Mouse (Mus musculus) cerebellum, postnatal 25 days (tissue): Measurements from ENCODE around the gene Mypop.

Source experiments
- DNase-seq, 2 experiments: peaks; one replicate each; pipeline ENCODE4 v3.0.0; 2021; ENCODE audit warnings: mixed read lengths in 2 of 2

Gene Mypop

DNA sequence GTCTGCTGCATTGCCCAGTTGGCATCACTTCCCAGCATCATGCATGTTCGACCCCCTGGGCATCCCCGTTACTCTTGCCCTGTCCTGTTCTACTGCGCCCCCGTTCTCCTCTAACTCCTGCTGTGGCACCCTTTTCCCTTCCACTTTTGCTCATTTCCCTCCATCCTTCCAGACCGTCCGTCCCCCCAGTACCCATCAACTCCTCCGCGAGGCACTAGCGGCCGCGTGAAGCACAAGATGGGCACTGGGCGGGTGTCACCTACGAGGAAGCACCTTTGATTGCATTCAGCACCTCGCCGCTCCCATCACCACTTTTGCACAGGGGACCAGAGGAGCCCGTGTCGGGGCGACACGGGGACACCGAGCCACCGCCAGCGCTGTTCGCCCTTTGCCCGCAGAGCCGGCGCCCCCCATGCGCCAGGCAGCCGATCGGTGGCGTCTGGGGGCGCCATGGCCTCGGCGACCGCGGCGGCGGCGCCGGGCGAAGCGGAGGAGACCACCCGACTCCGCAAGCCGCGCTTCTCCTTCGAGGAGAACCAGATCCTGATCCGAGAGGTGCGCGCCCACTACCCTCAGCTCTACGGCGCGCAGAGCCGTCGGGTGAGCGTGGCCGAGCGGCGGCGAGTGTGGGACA, 732 bp downstream of the Mypop start:
- peak; percentile 67 for DNase-seq

DNA sequence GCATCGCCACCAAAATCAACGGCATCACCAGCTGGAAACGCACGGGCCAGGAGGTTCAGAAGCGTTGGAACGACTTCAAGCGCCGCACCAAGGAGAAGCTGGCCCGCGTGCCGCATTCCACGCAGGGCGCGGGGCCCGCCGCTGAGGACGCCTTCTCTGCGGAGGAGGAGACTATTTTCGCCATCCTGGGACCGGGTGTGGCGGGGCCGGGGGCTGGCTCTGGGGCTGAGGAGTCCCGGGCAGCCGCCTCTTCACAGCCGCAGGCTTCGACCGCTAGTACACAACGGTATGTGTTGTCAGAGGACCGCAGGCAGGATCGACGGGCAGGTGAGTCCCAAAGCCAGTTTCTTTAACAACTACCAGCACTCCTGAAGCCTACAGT, 1.2 kb downstream of the Mypop start:
- peak; percentile 64 to 74 for DNase-seq

DNA sequence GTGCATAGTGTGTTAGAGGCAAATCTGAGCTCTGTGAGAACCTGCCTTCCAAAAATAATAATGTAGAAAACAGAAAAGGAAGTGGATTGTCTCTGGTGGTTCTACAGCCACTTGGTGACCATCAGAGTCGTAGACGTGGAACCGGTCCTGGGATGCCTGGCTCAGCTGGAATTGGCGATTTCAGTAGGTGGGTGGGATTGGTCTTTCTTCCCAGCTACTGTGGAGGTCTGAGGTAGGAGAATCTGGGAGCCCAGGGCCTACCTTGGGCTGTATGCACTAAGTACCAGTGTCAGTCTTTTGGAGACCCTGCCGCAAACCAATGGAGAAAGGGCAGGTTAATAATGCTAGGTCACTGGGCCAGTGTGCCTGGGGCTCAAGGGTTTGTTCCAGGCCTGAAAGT, 2.0 kb downstream of the Mypop start:
- DNase-seq: no peak

DNA sequence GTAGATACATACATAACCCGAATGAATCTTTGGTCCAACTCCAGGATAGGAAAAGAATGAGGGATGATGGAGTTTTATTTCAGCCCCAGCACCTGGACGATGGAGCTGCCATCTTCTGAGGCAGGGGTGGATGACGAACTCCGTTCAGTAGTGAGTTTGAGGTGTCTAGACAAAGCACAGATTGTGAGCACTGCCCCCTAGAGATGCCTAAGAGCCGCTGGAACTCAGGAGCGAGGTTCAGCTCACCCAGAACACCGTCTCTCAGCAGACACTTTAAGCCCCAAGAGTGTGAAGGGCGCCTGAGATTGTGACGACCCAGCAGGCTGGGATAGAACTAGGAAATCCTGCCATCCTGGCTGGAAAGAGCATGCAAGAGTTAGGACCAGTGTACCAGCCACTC, 7.8 kb downstream of the Mypop start:
- DNase-seq: no peak

DNA sequence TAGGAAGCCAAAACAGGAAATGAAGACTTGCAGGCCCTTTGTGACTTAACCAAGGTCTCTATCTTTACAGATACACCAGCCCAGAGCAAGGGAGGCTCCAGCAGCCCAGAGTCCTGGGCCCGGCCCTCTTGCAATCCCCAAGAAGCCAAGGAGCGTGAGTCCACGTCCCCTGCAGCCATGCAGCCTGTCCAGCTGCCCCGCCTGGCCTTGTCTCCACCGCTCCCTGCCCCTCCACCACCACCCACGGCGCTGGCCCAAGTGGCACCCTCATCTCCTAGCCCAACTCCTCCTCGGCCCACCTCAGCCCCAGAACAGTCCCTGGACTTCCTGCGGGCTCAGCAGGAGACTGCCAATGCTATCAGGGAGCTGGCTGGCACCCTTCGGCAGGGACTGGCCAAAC, 9.4 kb downstream of the Mypop start:
- DNase-seq: no peak

DNA sequence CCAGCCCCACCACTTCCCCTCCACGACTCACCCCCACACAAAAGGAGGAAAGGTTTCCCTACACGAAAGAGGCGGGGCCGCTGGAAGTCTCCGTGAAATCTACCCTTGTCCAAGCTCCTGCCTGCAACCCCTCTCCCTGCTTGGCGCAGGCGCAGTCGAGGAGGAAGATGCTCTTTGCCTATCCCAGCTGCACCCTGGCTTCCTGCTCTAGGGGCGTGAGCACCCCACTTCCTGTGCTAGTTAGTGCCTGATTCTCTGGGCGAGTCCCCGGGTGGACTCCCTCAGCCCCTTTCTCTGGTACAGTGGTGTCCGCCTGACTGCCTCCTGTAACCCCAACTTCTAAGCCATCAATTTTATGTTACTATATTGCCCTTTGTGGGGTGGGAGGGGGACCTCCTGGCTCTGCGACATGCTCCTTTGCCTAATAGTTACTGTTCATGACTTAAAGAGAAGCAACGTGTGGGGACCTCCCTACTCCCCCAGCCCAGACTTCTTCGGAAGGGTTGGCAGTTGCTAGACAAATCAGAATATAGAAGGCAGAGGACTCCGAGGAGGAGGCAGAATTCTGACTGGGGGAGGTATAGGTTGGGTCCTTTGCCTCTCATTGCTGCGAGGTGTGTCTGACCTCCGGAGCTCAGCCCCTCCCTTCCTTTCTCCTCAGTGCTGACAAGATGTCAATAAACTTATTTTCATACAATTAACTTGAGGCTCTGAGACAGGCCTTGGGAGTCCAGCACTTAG, 10.2 kb downstream of the Mypop start:
- no peak for DNase-seq

DNA sequence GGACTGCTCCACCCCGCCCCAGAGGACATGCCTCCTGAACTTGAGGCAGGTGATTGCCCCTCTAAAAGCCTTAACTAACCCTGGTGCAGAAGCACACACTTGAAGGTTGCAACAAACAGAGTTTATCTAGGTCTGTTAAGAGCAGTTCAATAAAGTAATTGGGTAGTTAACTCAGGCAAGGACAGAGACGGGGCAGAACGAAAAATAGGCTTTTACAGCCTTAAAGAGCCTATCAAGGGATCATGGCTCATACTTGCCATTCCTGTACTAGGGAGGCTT, 10.7 kb downstream of the Mypop start:
- DNase-seq: no peak

DNA sequence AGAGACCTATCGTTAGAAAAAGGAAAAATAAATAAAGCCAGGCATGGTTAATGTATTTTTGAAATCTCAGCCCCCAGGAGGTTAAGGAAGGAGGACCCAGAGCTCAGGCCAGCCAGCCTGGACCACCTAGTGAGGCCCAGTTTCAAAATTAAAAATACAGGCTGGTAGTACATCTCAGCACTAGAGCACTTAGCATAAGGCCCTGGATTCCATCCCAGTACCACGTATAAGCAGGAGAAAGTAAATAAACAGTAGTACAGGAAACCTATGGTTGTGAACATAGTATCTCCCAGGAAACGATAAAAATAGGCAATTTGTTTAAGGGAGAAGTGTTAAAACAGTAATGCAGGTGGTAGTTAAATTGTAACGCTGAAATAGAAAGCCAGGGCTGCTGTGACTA, 11.1 kb downstream of the Mypop start:
- DNase-seq: no peak

DNA sequence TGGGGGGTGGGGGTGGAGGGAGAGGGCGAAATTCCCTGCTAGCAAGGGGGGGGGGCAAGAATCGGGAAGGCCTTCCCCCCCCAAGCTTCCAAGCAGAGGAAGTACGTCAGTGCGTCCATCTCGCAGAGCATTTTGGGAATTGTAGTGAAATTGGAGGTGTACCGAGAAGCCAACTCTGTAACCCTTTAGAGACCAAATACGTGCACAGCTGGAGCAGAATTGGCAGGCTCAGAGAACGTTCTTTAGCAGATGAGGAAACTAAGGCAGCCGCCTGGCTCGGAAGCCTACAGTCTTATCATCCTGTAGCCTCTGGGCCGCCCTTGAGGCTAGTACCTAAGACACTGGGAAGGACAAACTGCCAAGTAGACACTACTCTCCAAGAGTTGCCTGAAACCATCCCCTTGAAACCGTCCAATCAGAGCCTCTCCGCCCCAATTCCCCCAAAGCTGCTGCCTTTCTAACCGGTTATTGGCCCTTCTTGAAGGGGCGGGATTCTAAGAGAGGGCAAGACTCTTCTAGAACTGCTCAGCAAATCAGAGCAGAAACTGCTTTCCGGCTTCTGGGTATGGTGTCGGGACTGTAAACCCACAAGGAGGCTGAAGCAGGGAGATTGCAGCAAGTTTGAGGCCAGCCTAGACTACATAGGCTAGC, 11.9 kb downstream of the Mypop start:
- DNase-seq: peak; percentile 76 to 83

DNA sequence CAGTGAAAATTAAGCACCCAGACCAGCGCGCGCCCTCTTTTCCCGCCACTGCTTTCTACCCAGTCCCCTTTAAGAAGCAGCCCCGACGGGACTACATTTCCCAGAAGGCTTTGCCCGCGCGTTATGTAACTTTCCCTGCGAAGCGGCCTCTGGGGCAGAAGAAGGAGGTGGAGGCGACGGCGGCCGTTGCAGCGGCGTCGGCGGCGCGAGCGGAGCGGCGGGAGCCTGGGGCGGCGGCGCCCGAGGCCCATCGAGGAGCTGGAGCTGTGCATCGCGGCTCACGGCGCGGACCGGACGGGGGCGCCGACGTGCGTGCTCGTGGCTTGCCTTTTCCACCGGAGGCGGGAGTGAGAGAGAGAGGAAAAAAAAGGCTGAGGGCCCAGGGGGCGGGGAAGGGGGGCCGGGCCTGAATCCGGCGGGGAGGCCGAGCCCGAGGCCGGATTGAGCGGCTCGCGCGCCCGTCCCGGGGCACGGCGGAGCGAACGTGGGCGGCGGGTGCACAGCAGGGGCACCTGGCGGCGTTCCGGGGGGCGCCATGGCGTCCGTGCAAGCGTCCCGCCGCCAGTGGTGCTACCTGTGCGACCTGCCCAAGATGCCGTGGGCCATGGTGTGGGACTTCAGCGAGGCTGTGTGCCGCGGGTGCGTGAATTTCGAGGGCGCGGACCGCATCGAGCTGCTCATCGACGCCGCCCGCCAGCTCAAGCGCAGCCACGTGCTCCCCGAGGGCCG, 13.0 kb downstream of the Mypop start, which contains the start of gene Irf2bp1:
Gene Irf2bp1, plus strand, starts transcription at position 143 of the 729 bp plus-strand sequence.
- peak; percentile 96 for DNase-seq

DNA sequence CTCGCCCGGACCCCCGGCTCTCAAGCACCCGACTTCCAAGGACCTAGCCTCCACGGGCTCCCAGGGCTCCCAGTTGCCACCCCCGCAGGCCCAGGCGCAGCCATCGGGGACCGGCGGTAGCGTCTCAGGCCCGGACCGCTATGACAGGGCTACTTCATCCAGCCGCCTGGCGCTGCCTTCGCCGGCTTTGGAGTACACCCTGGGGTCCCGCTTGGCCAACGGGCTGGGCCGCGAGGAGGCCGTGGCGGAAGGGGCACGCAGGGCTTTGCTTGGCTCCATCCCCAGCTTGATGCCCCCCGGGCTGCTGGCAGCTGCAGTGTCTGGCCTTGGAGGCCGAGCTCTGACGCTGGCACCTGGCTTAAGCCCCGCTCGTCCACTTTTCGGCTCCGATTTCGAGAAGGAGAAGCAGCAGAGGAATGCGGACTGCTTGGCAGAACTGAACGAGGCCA, 13.6 kb downstream of the Mypop start:
- peak; percentile 59 to 65 for DNase-seq

DNA sequence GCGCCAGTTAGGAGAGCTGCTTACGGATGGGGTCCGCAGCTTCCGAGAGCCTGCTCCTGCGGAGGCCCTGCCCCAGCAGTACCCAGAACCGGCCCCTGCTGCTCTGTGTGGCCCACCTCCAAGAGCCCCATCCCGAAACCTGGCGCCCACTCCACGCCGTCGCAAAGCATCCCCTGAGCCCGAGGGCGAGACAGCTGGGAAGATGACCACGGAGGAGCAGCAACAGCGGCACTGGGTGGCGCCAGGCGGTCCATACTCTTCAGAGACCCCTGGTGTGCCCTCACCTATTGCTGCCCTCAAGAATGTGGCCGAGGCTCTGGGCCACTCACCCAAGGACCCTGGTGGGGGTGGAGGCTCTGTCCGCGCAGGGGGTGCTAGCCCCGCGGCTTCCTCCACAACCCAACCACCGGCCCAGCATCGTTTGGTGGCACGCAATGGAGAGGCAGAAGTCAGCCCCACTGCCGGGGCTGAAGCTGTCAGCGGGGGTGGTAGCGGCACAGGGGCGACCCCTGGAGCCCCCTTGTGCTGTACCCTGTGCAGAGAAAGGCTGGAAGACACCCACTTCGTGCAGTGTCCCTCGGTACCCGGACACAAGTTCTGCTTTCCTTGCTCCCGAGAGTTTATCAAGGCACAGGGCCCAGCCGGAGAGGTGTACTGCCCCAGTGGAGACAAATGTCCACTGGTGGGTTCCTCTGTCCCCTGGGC, 14.5 kb downstream of the Mypop start:
- DNase-seq: peak in 1 of 2 experiments; percentile 34

DNA sequence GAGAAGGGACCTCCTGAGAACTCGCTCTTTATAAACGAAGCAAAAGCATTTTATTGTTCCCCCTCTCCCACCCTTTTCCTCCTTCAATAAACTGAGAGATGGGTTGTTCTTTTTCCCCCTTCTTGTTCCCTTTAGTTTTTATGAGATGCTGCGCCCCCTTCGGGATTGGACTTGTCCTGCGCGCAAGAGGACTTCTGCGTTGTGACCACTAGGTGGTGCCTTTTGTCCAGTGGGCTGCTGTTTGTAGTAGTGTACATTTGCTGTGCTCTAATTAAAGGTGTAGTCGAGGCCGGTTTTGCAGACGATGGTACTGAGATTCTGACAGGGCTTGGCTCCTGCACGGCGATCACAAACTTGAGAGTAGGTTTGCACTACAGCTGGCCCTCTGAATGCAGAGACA, 15.4 kb downstream of the Mypop start:
- DNase-seq: peak; percentile 83 to 88

DNA sequence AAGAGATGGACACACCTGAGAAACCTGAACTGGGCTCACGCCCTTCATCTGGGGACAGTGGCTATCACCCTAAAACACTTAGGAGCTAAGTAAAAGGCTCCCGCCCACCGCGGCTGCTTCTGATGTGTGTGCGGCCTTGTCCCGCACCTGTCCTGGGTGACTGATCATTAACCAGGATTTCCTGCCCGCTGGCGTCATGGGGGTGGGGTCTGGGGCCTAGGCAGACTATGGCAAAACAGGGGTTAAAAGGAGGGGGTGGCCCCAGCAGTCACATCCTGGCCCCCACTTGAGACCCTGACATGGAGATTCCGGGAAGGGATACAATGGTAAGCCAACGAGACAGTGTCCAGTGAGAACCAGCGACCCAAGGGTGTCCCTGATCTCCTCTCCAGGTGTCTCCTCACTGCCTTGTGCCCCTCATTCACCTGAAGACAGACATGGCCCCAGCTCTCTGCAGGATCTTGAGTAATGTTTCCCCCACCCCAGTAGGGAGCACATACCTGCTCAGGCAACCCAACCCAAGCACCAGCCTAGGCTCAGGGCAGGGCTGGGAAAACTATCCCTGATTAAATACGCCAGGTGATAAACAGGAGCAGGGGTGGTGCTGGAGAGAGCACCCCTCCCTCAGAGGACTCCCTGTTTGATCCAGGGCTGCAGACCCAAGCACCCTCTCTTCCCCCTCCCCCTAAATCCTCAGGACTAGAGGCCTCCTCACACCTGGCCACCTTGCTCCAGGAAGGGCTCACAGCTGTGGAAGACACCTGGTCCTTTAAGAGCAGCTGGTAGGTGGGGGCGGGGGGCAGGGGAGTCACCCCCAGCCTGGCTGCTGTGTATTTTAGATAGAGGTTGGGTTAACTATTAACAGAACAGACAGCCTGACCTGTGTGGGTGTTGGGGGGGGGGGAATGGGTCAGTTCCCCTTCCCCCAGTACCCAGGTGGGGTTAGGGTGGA, 16.3 kb downstream of the Mypop start:
- DNase-seq: no peak

DNA sequence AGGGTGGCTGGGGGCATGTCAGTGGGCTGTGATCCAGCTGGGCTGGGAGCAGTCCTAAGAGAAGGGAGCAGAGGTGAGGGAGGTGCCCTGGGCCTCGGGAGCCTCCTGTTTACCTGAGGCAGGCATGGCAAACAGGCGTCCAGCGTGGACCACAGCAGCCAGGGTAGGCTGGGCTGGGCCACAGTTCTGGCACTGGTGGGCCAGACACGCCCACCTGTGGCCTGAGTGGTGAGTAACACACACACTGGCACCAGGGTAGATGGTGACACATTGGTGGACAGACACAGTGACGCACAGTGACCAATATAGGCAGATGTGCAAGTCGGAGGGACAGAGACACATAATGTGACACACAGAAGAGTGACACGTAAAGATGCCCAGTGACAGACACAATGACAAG, 19.5 kb downstream of the Mypop start:
- DNase-seq: no peak

DNA sequence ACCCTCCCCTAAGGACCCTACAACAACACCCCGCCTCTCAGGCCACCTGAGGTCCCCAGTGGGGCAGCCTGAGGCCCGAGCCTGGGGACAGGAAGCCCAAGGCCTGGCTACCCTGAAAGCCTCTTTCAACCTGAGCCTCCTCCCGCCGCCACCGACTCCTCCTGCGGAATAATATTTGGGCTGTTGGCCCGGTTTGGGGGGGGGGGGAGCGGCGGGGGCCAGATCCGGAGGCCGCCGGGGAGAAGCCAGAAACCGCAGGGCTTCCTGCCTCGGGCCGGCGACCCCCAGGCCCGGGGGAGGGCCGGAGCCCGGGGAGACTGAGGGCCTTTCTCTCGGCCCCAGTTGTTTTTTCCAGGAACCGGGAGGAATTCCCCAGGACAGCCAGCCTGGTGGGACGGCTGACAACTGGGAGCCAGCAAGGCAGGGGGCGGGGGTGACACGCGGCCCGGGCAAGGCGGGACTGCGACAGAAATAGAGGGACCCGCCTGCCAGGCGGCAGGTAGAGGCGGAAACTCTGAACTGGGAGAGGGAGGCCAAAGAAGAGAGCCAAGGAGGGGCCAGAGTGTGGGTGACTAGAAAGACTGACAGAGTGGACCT, 21.1 kb downstream of the Mypop start:
- peak; percentile 52 to 58 for DNase-seq

DNA sequence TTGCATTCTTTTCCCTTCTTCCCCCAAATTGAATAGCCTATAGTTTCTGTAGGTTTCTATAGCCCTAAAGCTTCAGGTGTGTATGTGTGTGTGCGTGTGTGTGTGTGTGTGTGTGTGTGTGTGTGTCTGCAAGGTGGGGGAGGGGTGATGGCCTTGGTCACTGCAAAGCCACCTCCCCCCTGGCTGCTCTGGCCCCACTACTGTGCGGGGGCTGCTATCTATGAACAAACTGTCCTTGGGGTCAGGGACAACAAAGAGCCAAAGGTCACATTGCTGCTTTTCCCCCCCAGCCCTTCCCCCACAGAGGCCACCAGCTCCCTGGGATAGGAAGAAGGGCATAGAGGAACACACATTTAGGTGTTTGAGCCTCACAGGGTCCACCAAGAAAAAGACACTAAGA, 21.8 kb downstream of the Mypop start:
- DNase-seq: no peak

DNA sequence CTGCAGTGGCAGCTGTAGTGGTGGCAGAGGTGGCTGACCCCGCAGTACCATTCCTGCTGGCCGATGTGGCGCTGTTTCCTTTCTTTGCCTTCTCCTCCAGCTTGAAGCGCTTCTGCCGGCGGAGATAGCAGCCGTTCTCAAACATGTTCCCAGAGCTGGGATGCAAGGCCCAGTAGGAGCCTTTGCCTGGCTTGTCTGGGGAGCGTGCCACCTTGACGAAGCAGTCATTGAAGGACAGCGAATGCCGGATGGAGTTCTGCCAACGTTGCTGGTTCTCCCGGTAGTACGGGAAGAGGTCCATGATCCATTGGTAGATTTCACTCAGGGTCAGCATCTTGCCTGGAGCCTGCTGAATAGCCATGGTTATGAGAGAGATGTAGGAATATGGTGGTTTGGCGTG, 23.4 kb downstream of the Mypop start:
- no peak for DNase-seq

DNA sequence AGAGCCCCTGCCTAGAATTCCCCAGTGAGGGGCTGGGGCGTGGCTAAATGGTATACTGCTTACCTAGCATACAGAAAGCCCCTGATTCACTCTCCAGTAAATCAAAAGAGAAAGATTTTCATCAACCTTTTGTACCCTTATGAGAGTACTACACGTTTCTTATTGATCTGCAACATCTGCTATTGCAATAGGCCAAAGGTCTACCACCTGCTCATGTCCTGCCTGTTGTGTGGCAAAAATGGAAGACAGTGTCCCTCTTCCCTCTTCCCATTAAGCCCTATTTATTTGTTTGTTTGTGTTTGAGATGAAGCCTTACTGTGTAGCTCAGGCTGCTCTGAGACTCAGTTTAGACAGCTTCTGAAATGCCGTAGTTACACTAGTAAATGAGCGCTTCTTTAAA, 25.0 kb downstream of the Mypop start:
- no peak for DNase-seq

DNA sequence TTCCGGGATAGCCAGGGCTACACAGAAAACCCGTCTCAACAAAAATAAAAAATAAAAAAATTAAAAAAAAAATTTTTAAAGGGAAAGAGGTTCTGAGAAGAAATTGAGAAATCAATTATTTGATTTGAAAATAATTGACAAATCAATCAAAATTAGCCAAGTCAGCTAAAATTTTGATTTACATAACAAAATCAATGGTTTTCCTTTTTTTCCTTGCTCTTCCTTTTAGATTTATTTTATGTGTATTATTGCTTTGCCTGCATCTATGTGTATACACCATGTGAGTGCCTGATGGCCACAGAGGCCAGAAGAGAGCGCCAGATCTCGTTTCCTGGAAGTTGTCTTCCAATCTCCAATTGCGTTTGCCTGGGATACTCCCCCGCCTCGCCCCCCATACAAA, 26.9 kb downstream of the Mypop start:
- DNase-seq: no peak

DNA sequence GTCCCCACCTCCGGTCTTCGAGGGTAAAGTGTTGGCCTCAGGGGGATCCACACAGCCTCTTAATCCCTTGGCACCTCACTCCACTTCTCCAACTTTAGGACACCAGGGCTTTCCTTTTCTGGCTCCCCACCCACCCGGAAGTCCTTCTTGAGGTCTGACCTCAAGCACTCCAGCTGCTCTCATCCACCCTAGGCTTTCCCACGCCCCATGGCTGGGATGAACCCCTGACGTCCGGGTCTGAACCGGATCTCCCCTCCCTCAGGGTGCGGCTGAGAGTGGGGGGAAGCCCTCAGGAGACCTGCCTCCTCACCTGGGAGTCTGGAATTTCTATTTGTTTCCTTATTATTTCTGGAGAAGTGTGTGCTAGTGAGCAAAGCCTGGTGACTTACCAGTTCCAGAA, 30.0 kb downstream of the Mypop start:
- no peak for DNase-seq
